Mouse (Mus musculus): ENCODE measurements around the gene Sycn. TPM values are rescaled to one million over a fixed set of nuclear protein-coding genes. Genes with fewer than 3 reads are reported as not detected.

Sycn gene
- polyA plus RNA-seq, 1 experiment: 0.31 TPM

DNA sequence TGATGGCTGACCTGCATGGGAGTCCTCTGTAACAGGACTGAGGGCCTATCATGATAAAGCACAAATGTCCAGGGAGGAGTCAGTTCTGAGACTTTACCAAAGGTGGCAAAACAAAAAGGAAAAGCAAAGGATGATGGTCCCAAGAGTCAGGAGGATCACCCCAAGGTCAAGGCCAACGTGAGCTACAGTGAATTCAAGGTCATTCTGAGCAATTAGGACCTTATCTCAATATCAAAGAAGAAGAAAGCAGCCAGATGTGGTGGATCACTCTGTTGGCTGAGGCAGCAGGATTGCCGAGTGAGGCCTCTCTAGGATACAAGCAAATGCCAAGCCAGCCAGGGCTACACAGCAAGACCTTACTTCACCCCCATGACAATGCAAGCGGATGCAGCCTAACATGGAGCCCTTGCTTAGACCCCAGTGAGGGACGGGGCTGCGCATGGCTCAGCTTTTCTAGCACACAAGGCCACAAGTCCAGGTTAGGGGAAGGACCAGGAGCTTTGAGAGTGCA is 37.9 kb downstream of the Sycn start:
- Histone ChIP-seq H3K4me3 (ENCODE audit: control insufficient read depth, low read depth, low read length) (no peak overlapping the region), H3K27ac (ENCODE audit: control insufficient read depth, insufficient read depth, low read depth, low read length) (no peak overlapping the region), H3K4me1 (ENCODE audit: control insufficient read depth, insufficient read depth, low read length) (no peaks in the 10 kb centered on the region)

DNA sequence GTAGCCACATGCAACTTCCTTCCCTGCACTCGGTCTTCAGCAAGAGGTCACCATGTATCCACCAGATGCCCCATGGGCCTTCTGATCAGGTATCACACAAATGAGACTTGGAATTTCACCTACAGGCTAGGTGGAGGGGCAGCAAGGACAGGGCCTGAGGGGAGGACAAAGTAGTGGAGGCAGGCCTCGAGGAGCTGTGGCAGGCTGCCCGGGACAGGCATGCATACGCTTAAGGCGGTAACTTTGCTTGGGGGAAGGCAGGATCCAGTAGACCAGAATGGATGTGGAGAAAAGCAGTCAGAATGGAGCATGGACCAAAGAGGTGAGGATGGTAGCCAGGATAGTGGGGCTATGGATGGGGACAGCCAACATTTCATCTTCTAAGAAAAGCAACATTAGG is 39.1 kb downstream of the Sycn start:
- H3K4me1 ChIP-seq (ENCODE audit: control insufficient read depth, insufficient read depth, low read length): no peaks in the 10 kb centered on the region; the same call in 1 of the 2 replicates
- no peaks in the 10 kb centered on the region for H3K27me3 ChIP-seq (ENCODE audit: control insufficient read depth, insufficient read depth, low read length)
- TF ChIP-seq CTCF (IDR thresholded peaks at IDR 0.05; ENCODE audit: control insufficient read depth, insufficient read depth, insufficient replicate concordance, low read depth, low read length) (no peak), POLR2A (IDR thresholded peaks at IDR 0.05; ENCODE audit: control insufficient read depth, low read depth, low read length) (no peak)
- H3K4me3 ChIP-seq (ENCODE audit: control insufficient read depth, low read depth, low read length): no peak overlapping the region
- H3K36me3 ChIP-seq (ENCODE audit: control insufficient read depth, insufficient read depth, low read length): no peaks in the 10 kb centered on the region
- H3K27ac ChIP-seq (ENCODE audit: control insufficient read depth, insufficient read depth, low read depth, low read length): no peak overlapping the region

More for the DNA sequence above, 37.9 kb downstream of the Sycn start:
- Histone ChIP-seq H3K36me3 (ENCODE audit: control insufficient read depth, insufficient read depth, low read length) (no peaks in the 10 kb centered on the region), H3K27me3 (ENCODE audit: control insufficient read depth, insufficient read depth, low read length) (no peaks in the 10 kb centered on the region)
- TF ChIP-seq CTCF (IDR thresholded peaks at IDR 0.05; ENCODE audit: control insufficient read depth, insufficient read depth, insufficient replicate concordance, low read depth, low read length): no peak
- TF ChIP-seq POLR2A (IDR thresholded peaks at IDR 0.05; ENCODE audit: control insufficient read depth, low read depth, low read length): no peak

DNA sequence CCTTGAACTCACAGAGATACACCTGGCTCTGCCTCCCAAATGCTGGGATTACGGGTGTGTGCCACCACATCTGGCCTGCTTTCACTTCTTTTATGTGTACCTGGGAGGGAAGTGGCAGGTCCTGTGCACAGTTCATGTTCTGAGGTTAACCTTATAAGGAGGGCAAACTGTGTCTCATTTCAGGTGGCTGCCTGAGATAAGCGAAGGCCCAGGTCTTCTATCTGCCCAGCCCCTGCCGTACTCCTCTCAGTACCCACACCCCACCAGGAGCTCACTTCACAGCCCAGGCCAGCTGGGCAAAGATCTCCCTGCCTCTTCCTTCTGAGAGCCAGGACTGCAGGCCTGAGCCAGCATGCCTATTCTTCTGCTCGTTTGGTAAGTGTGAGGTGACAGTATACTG is 41.0 kb downstream of the Sycn start:
- Histone ChIP-seq H3K27ac (ENCODE audit: control insufficient read depth, insufficient read depth, low read depth, low read length) (no peak overlapping the region), H3K36me3 (ENCODE audit: control insufficient read depth, insufficient read depth, low read length) (no peaks in the 10 kb centered on the region), H3K4me3 (ENCODE audit: control insufficient read depth, low read depth, low read length) (no peak overlapping the region), H3K27me3 (ENCODE audit: control insufficient read depth, insufficient read depth, low read length) (no peaks in the 10 kb centered on the region), H3K4me1 (ENCODE audit: control insufficient read depth, insufficient read depth, low read length) (no peaks in the 10 kb centered on the region; the same call in 1 of the 2 replicates)
- no peak for TF ChIP-seq POLR2A (IDR thresholded peaks at IDR 0.05; ENCODE audit: control insufficient read depth, low read depth, low read length)
- TF ChIP-seq CTCF (IDR thresholded peaks at IDR 0.05; ENCODE audit: control insufficient read depth, insufficient read depth, insufficient replicate concordance, low read depth, low read length): no peak

DNA sequence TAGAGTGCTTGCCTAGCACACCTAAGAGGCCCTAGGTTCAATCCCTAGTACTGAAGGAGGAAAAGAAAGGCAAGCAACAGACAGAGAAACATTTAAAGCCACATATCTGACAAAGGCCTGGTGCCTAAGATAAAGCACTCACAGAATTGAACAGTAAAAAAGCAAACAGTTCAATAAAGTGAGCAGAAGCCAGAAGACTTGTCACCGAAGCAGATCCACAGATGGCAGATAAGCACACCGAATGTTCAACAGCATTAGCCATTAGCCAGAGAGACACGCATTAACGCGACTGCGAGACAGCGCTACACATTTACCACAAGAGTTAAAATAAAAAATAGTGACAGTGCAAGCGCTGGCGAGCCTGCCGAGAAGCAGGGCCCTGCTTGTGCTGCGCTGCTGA is 42.2 kb downstream of the Sycn start:
- Histone ChIP-seq H3K27me3 (ENCODE audit: control insufficient read depth, insufficient read depth, low read length) (no peaks in the 10 kb centered on the region), H3K4me1 (ENCODE audit: control insufficient read depth, insufficient read depth, low read length) (no peaks in the 10 kb centered on the region; the same call in 1 of the 2 replicates), H3K27ac (ENCODE audit: control insufficient read depth, insufficient read depth, low read depth, low read length) (no peak overlapping the region), H3K36me3 (ENCODE audit: control insufficient read depth, insufficient read depth, low read length) (no peaks in the 10 kb centered on the region), H3K4me3 (ENCODE audit: control insufficient read depth, low read depth, low read length) (no peak overlapping the region)
- no peak for TF ChIP-seq POLR2A (IDR thresholded peaks at IDR 0.05; ENCODE audit: control insufficient read depth, low read depth, low read length)
- no peak for TF ChIP-seq CTCF (IDR thresholded peaks at IDR 0.05; ENCODE audit: control insufficient read depth, insufficient read depth, insufficient replicate concordance, low read depth, low read length)

- Histone ChIP-seq H3K27me3 (ENCODE audit: control insufficient read depth, insufficient read depth, low read length) (no peaks in the 10 kb centered on the region), H3K27ac (ENCODE audit: control insufficient read depth, insufficient read depth, low read depth, low read length) (no peak overlapping the region), H3K4me3 (ENCODE audit: control insufficient read depth, low read depth, low read length) (no peak overlapping the region), H3K4me1 (ENCODE audit: control insufficient read depth, insufficient read depth, low read length) (no peaks in the 10 kb centered on the region; the same call in 1 of the 2 replicates), H3K36me3 (ENCODE audit: control insufficient read depth, insufficient read depth, low read length) (no peaks in the 10 kb centered on the region)
- TF ChIP-seq CTCF (IDR thresholded peaks at IDR 0.05; ENCODE audit: control insufficient read depth, insufficient read depth, insufficient replicate concordance, low read depth, low read length) (no peak), POLR2A (IDR thresholded peaks at IDR 0.05; ENCODE audit: control insufficient read depth, low read depth, low read length) (no peak)
Measured at GRCm38 (mm10) chr7:28583570-28584344, 43.1 kb downstream of the Sycn start.

DNA sequence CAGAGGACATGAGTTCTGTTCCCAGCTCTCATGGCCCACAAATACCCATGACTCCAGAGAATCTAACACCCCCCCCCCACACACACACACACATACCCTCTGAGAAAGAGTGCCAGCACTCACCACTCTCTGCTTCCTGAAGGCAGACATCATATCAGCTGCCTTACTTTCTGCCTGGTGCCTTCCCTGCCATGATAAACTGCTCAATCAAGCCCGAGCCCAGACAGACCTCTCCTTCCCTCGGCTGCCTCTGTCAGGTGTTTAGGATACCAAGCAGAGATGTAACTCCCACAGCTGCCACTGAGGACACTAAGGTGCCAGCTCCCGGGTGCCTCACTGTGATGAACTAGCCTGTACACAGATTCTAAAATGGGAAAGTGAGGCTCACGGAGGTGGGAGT is 43.8 kb downstream of the Sycn start:
- Histone ChIP-seq H3K4me3 (ENCODE audit: control insufficient read depth, low read depth, low read length) (no peak overlapping the region), H3K27me3 (ENCODE audit: control insufficient read depth, insufficient read depth, low read length) (no peaks in the 10 kb centered on the region), H3K27ac (ENCODE audit: control insufficient read depth, insufficient read depth, low read depth, low read length) (no peak overlapping the region), H3K36me3 (ENCODE audit: control insufficient read depth, insufficient read depth, low read length) (no peaks in the 10 kb centered on the region), H3K4me1 (ENCODE audit: control insufficient read depth, insufficient read depth, low read length) (no peaks in the 10 kb centered on the region; the same call in 1 of the 2 replicates)
- no peak for TF ChIP-seq POLR2A (IDR thresholded peaks at IDR 0.05; ENCODE audit: control insufficient read depth, low read depth, low read length)
- TF ChIP-seq CTCF (IDR thresholded peaks at IDR 0.05; ENCODE audit: control insufficient read depth, insufficient read depth, insufficient replicate concordance, low read depth, low read length): no peak

DNA sequence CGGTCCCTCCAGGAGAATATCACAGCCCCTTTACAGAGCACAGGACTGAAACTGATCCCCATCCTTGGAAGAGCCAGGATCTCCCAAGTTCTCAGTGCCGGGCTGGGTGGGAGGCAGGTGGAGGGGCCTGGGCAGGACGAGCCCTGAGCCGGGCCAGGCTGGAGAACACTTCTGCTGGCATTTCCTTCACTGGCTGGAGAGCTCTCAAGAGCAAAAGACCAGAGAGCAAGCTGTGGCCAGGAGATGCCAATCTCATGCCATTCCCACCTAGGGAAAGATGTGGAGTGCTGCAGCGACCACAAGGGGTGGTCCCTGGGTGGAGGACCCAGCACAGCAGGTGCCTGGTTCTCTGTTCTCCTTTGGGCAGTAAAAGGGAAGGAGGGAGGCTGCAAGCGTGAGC is 44.3 kb downstream of the Sycn start:
- TF ChIP-seq CTCF (IDR thresholded peaks at IDR 0.05; ENCODE audit: control insufficient read depth, insufficient read depth, insufficient replicate concordance, low read depth, low read length): no peak
- TF ChIP-seq POLR2A (IDR thresholded peaks at IDR 0.05; ENCODE audit: control insufficient read depth, low read depth, low read length): no peak
- no peaks in the 10 kb centered on the region; the same call in 1 of the 2 replicates for H3K4me1 ChIP-seq (ENCODE audit: control insufficient read depth, insufficient read depth, low read length)

More for the DNA sequence above, 44.3 kb downstream of the Sycn start:
- no peaks in the 10 kb centered on the region for H3K36me3 ChIP-seq (ENCODE audit: control insufficient read depth, insufficient read depth, low read length)
- H3K4me3 ChIP-seq (ENCODE audit: control insufficient read depth, low read depth, low read length): no peak overlapping the region
- no peaks in the 10 kb centered on the region for H3K27me3 ChIP-seq (ENCODE audit: control insufficient read depth, insufficient read depth, low read length)
- no peak overlapping the region for H3K27ac ChIP-seq (ENCODE audit: control insufficient read depth, insufficient read depth, low read depth, low read length)
